Mouse (Mus musculus) stomach, postnatal 0 days (tissue): ENCODE data around the gene Vegfa.

Source experiments
- CTCF ChIP-seq: IDR thresholded peaks from 2 replicates; pipeline ENCODE4 v1.5.1; 2016; ENCODE audit warnings: antibody characterized with exemption, low read depth, mild to moderate bottlenecking, moderate library complexity
- EP300 ChIP-seq: optimal IDR thresholded peaks from 2 replicates; pipeline ENCODE3; 2016; ENCODE audit warnings: antibody characterized with exemption

DNA sequence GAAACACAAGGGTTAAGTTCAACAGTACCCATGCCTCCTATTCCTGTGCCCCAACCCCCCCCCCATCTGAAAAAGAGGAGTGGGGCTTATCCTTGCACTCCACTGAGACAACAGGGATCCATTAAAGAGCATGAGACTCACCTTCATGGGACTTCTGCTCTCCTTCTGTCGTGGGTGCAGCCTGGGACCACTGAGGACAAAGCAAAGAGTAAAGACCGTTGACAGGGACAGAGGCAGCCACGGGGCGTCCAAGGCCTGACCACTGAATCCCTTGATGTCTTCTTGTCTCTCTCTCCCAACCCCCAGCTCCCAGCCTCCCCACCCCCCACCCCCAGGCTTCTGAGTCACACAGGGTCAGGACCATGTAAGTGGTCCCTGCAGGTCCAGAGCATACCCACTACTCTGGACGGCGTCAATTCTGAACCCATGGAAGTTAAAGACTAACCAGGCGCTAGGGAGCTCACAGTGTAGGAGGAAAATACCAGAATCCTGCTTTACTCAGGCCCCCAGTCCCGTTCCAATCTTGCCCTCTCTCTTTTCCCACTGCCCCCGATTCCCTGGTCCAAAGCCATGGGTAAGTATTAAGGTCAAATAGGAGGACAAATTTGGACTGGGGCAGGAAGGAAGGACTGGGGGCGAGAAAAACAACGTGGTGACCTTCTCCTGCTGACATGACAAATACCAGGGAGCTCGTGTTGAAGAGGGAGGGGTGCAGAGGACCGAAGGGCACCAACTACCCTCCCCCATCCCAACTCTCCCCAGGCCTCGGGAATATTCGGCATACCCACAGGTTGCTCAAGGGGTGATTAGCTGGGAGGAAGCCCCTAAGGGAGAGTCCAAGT, 3.7 kb downstream of the Vegfa start:
- TF ChIP-seq CTCF, result no peak
- TF ChIP-seq EP300, result no peak
